In the genomic region with DNA sequence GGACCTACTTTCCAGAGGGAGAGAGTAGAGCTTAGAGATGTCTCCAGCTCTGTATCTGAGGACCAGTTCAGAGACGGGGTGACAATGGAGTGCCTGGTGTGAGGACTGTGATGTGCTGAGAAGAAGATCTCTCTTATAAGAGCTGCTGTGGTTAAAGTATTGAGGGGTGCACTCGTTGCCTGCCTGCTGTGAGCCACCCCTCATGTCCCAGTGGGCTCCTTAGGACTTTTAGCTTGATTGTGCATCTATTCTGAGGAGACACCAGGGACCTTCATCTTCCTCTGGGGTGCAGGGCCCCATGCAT, we compare ENCODE assay signal across 24 mouse cellular contexts.
A peak's percentile ranks its signal among the peaks of the same experiment; 100 is the strongest.
DNase-seq lines count a peak whose midpoint lies in the region; ATAC-seq lines count a peak whose summit lies in the region.
"Had no signal": no experiment of that assay in that cellular context is flagged by ENCODE, and none has a peak within 500 bp of the region (broad histone marks: within the 10 kb centered on the region; RNA-seq: fewer than 3 reads in every experiment).

No protein-coding gene starts in this region.

- H3K36me3 ChIP-seq in hindbrain, embryonic 12.5 days = no peaks in the 10 kb centered on the region
- H3K36me3 ChIP-seq in hindbrain, embryonic 11.5 days (ENCODE audit: control insufficient read depth, insufficient read depth, low read length) = no peaks in the 10 kb centered on the region
- H3K36me3 ChIP-seq in midbrain, embryonic 11.5 days (ENCODE audit: control insufficient read depth, insufficient read depth, low read length) = no peaks in the 10 kb centered on the region
- no peaks in the 10 kb centered on the region for H3K36me3 ChIP-seq in midbrain, embryonic 10.5 days
- H3K36me3 ChIP-seq in neural tube, embryonic 13.5 days = no peaks in the 10 kb centered on the region
- no peaks in the 10 kb centered on the region for H3K36me3 ChIP-seq in kidney, embryonic 16.5 days (ENCODE audit: insufficient read depth, low read length)
- H3K36me3 ChIP-seq: embryonic facial prominence, embryonic 10.5 days; embryonic facial prominence, embryonic 13.5 days; forebrain, embryonic 12.5 days; forebrain, embryonic 15.5 days; heart, embryonic 12.5 days; heart, embryonic 15.5 days had no signal

- H3K9ac ChIP-seq in hindbrain, embryonic 12.5 days = no peak overlapping the region; the same call in 1 of the 2 replicates
- H3K9ac ChIP-seq in hindbrain, embryonic 11.5 days (ENCODE audit: low read depth, low read length) = no peak overlapping the region
- H3K9ac ChIP-seq in midbrain, embryonic 11.5 days (ENCODE audit: low read length) = no peak overlapping the region
- no peak overlapping the region for H3K9ac ChIP-seq in neural tube, embryonic 13.5 days
- no peak overlapping the region for H3K9ac ChIP-seq in kidney, embryonic 16.5 days (replicated peaks; ENCODE audit: low read length)
- H3K9ac ChIP-seq: embryonic facial prominence, embryonic 13.5 days; forebrain, embryonic 12.5 days; forebrain, embryonic 15.5 days; heart, embryonic 12.5 days; heart, embryonic 15.5 days had no signal

- H3K4me2 ChIP-seq in hindbrain, embryonic 12.5 days (replicated peaks) = no peak overlapping the region
- no peak overlapping the region for H3K4me2 ChIP-seq in hindbrain, embryonic 11.5 days (replicated peaks; ENCODE audit: low read depth, low read length)
- H3K4me2 ChIP-seq in midbrain, embryonic 11.5 days = no peak overlapping the region
- no peak overlapping the region for H3K4me2 ChIP-seq in neural tube, embryonic 13.5 days
- H3K4me2 ChIP-seq in kidney, embryonic 16.5 days (replicated peaks; ENCODE audit: low read depth, low read length) = no peak overlapping the region
- H3K4me2 ChIP-seq: embryonic facial prominence, embryonic 13.5 days; forebrain, embryonic 12.5 days; forebrain, embryonic 15.5 days; heart, embryonic 12.5 days; heart, embryonic 15.5 days had no signal

- WGBS in hindbrain, embryonic 12.5 days = 64% methylated on average over 2 of the region's 2 CpGs
- WGBS in hindbrain, embryonic 11.5 days = 71% methylated on average over 2 of the region's 2 CpGs
- WGBS in midbrain, embryonic 11.5 days = 74% methylated on average over 2 of the region's 2 CpGs
- WGBS in midbrain, embryonic 10.5 days = 73% methylated on average over 2 of the region's 2 CpGs
- 50% methylated on average over 2 of the region's 2 CpGs for WGBS in neural tube, embryonic 13.5 days
- WGBS in kidney, embryonic 16.5 days = 63% methylated on average over 2 of the region's 2 CpGs

- peaks cover 20% of the 10 kb centered on the region for H3K4me1 ChIP-seq in hindbrain, embryonic 12.5 days
- H3K4me1 ChIP-seq in hindbrain, embryonic 11.5 days (replicated peaks; ENCODE audit: control insufficient read depth, insufficient read depth, low read length) = 0 out of 2 replicates have a peak, but pooled peaks cover 3% of the 10 kb centered on the region
- no peaks in the 10 kb centered on the region for H3K4me1 ChIP-seq in midbrain, embryonic 11.5 days (ENCODE audit: control insufficient read depth, insufficient read depth, low read length)
- no peaks in the 10 kb centered on the region for H3K4me1 ChIP-seq in midbrain, embryonic 10.5 days
- peaks cover 25% of the 10 kb centered on the region for H3K4me1 ChIP-seq in neural tube, embryonic 13.5 days (replicated peaks)
- H3K4me1 ChIP-seq in kidney, embryonic 16.5 days (ENCODE audit: insufficient read depth, low read length) = no peaks in the 10 kb centered on the region
- H3K4me1 ChIP-seq: embryonic facial prominence, embryonic 10.5 days; embryonic facial prominence, embryonic 13.5 days; forebrain, embryonic 15.5 days; heart, embryonic 12.5 days; heart, embryonic 15.5 days had no signal

- peak overlapping the region; percentile 30; the same call in 1 of the 2 replicates for H3K27ac ChIP-seq in hindbrain, embryonic 12.5 days
- no peak overlapping the region for H3K27ac ChIP-seq in hindbrain, embryonic 11.5 days (ENCODE audit: low read depth, low read length)
- no peak overlapping the region for H3K27ac ChIP-seq in midbrain, embryonic 11.5 days (ENCODE audit: low read depth, low read length)
- no peak overlapping the region for H3K27ac ChIP-seq in midbrain, embryonic 10.5 days (replicated peaks)
- peak overlapping the region; percentile 74 for H3K27ac ChIP-seq in neural tube, embryonic 13.5 days (replicated peaks)
- H3K27ac ChIP-seq in kidney, embryonic 16.5 days (ENCODE audit: low read length) = no peak overlapping the region
- H3K27ac ChIP-seq: embryonic facial prominence, embryonic 10.5 days; embryonic facial prominence, embryonic 13.5 days; forebrain, embryonic 12.5 days; forebrain, embryonic 15.5 days; heart, embryonic 15.5 days had no signal

- peak; percentile 12; the same call in 1 of the 2 replicates for ATAC-seq in hindbrain, embryonic 12.5 days (ENCODE audit: low FRiP score)
- ATAC-seq in hindbrain, embryonic 11.5 days (ENCODE audit: low FRiP score) = no peak
- no peak for ATAC-seq in midbrain, embryonic 11.5 days (ENCODE audit: low FRiP score)
- ATAC-seq in neural tube, embryonic 13.5 days (ENCODE audit: low read depth) = peak; percentile 55; the same call in 1 of the 2 replicates
- ATAC-seq in kidney, embryonic 16.5 days (ENCODE audit: low FRiP score, low TSS enrichment) = no peak
- ATAC-seq: activated CD4-positive, CD25-positive, alpha-beta regulatory T cell, adult 4 months; forebrain, embryonic 15.5 days had no signal

- H3K4me3 ChIP-seq in hindbrain, embryonic 12.5 days = no peak overlapping the region
- H3K4me3 ChIP-seq in hindbrain, embryonic 11.5 days (ENCODE audit: low read depth, low read length) = no peak overlapping the region
- H3K4me3 ChIP-seq in midbrain, embryonic 11.5 days (ENCODE audit: low read depth, low read length) = no peak overlapping the region
- no peak overlapping the region for H3K4me3 ChIP-seq in midbrain, embryonic 10.5 days
- H3K4me3 ChIP-seq in neural tube, embryonic 13.5 days = no peak overlapping the region
- H3K4me3 ChIP-seq in kidney, embryonic 16.5 days (ENCODE audit: low read length) = no peak overlapping the region
- H3K4me3 ChIP-seq: embryonic facial prominence, embryonic 10.5 days; embryonic facial prominence, embryonic 13.5 days; erythroblast, embryonic 14.5 days; forebrain, embryonic 12.5 days; forebrain, embryonic 15.5 days; heart, embryonic 12.5 days; heart, embryonic 15.5 days had no signal

- H3K9me3 ChIP-seq in hindbrain, embryonic 12.5 days (replicated peaks) = no peaks in the 10 kb centered on the region
- no peaks in the 10 kb centered on the region for H3K9me3 ChIP-seq in hindbrain, embryonic 11.5 days (ENCODE audit: control insufficient read depth, low read length)
- H3K9me3 ChIP-seq in midbrain, embryonic 11.5 days (ENCODE audit: control insufficient read depth, low read length) = no peaks in the 10 kb centered on the region
- no peaks in the 10 kb centered on the region for H3K9me3 ChIP-seq in midbrain, embryonic 10.5 days (replicated peaks)
- no peaks in the 10 kb centered on the region for H3K9me3 ChIP-seq in neural tube, embryonic 13.5 days
- H3K9me3 ChIP-seq in kidney, embryonic 16.5 days (ENCODE audit: low read length) = no peaks in the 10 kb centered on the region
- H3K9me3 ChIP-seq: embryonic facial prominence, embryonic 10.5 days; embryonic facial prominence, embryonic 13.5 days; forebrain, embryonic 12.5 days; forebrain, embryonic 15.5 days; heart, embryonic 12.5 days; heart, embryonic 15.5 days had no signal

- DNase-seq in hindbrain, embryonic 11.5 days (ENCODE audit: low spot score) = no peak
- DNase-seq in midbrain, embryonic 11.5 days (ENCODE audit: low spot score, missing footprints) = peak; percentile 67
- DNase-seq in midbrain, embryonic 10.5 days (ENCODE audit: low spot score) = no peak
- DNase-seq in neural tube, embryonic 10.5 days (ENCODE audit: extremely low spot score, low spot score) = no peak
- DNase-seq: adrenal gland, adult 8-10 months; adrenal gland, postnatal 25 days; cerebellum, adult 11-12 months; cerebellum, adult 8-10 months; embryo, embryonic 11 days; gastrocnemius, postnatal 25 days; heart, adult 18-20 months; heart, postnatal 10 days; heart, postnatal 36 days had no signal

- no peaks in the 10 kb centered on the region for H3K27me3 ChIP-seq in hindbrain, embryonic 12.5 days
- no peaks in the 10 kb centered on the region for H3K27me3 ChIP-seq in hindbrain, embryonic 11.5 days (ENCODE audit: control insufficient read depth, insufficient read depth, low read length)
- no peaks in the 10 kb centered on the region for H3K27me3 ChIP-seq in midbrain, embryonic 11.5 days (ENCODE audit: control insufficient read depth, insufficient read depth, low read length)
- no peaks in the 10 kb centered on the region for H3K27me3 ChIP-seq in midbrain, embryonic 10.5 days (ENCODE audit: low read depth, poor library complexity, severe bottlenecking)
- no peaks in the 10 kb centered on the region for H3K27me3 ChIP-seq in neural tube, embryonic 13.5 days
- no peaks in the 10 kb centered on the region for H3K27me3 ChIP-seq in kidney, embryonic 16.5 days (ENCODE audit: insufficient read depth, low read length)
- H3K27me3 ChIP-seq: embryonic facial prominence, embryonic 13.5 days; forebrain, embryonic 12.5 days; forebrain, embryonic 15.5 days; heart, embryonic 12.5 days; heart, embryonic 15.5 days had no signal

Comparison
In these comparisons a context has a peak if more than half of its experiments do, and no peak if none do; other contexts are left out.
1. ATAC-seq: peak in hindbrain, embryonic 12.5 days (single experiment) and neural tube, embryonic 13.5 days (single experiment); none in hindbrain, embryonic 11.5 days (single experiment), midbrain, embryonic 11.5 days (single experiment) and kidney, embryonic 16.5 days (single experiment).
2. H3K27ac ChIP-seq: peak in hindbrain, embryonic 12.5 days (single experiment) and neural tube, embryonic 13.5 days (single experiment); none in hindbrain, embryonic 11.5 days (single experiment), midbrain, embryonic 11.5 days (single experiment), midbrain, embryonic 10.5 days (single experiment) and kidney, embryonic 16.5 days (single experiment).